ENCODE assay signal across 20 mouse cellular contexts in genomic region chr11:90855324-90855723, GRCm38 (mm10).
"Had no signal": no experiment of that assay in that cellular context is flagged by ENCODE, and none has a peak within 500 bp of the region (broad histone marks: within the 10 kb centered on the region; RNA-seq: fewer than 3 reads in every experiment).

No protein-coding gene starts in this region.

- H3K9ac ChIP-seq: kidney, embryonic 15.5 days; liver, embryonic 13.5 days; neural tube, embryonic 13.5 days had no signal

- H3K27ac ChIP-seq: kidney, embryonic 15.5 days; left cerebral cortex, adult 2 months; liver, embryonic 13.5 days; neural tube, embryonic 13.5 days; stomach, postnatal 0 days had no signal

- H3K4me2 ChIP-seq: kidney, embryonic 15.5 days; liver, embryonic 13.5 days; neural tube, embryonic 13.5 days had no signal

- DNase-seq: kidney, adult 11 months; kidney, adult 8-10 months; kidney, postnatal 10 days; kidney, postnatal 36 days; layer of hippocampus, postnatal 36 days; liver, embryonic 13.5 days; lung, adult 2 months; lung, postnatal 14 days; lung, postnatal 4 days; right cerebral cortex, adult 18-20 months; right cerebral cortex, postnatal 14 days; right cerebral cortex, postnatal 4 days; thymus, adult 2 months; thymus, postnatal 14 days; thymus, postnatal 4 days had no signal

- H3K4me3 ChIP-seq: kidney, embryonic 15.5 days; left cerebral cortex, adult 2 months; liver, embryonic 13.5 days; myocyte; neural tube, embryonic 13.5 days had no signal

- H3K9me3 ChIP-seq: kidney, embryonic 15.5 days; liver, embryonic 13.5 days; neural tube, embryonic 13.5 days had no signal

- H3K4me1 ChIP-seq: kidney, embryonic 15.5 days; liver, embryonic 13.5 days; neural tube, embryonic 13.5 days had no signal

- H3K27me3 ChIP-seq: kidney, embryonic 15.5 days; liver, embryonic 13.5 days; neural tube, embryonic 13.5 days had no signal

- H3K36me3 ChIP-seq: kidney, embryonic 15.5 days; liver, embryonic 13.5 days; neural tube, embryonic 13.5 days had no signal
